Mouse (Mus musculus): Measurements from ENCODE around the gene 2410141K09Rik. TPM values are rescaled to one million over a fixed set of nuclear protein-coding genes. Genes with fewer than 3 reads are reported as not detected.
"Not testable (repeated sequence)": the region's sequence is repeated elsewhere in the genome, so short reads cannot be mapped to it uniquely, and the experiment has no call there.

The 2410141K09Rik gene
- not detected for total RNA-seq (2021)
- long read RNA-seq, experiment 1 = 0 reads
- long read RNA-seq, experiment 2 = 0 reads

DNA sequence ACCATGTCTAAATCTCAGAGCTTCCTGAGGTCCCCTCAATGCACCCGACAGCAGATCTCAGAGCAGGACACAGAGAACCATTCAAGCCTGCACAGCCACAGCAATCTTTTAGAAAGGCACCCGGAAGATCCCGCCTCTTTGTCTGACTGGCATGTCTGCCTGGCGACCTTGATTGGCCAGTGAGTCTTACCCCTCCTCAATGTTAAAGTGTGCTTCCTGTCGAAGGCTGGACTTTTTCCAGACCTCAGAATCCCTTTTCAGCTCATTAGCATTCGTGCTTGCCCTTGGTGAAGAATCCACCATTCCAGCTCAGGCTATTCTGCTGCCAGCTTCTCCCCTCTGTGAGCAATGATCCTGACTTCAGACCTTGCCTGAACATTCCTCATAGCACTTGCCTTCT is at the start of gene 2410141K09Rik:
TSS of gene 2410141K09Rik (minus strand) at position 101 of the 400 bp plus-strand sequence.
- intact Hi-C loops (cut with DNase I); H3K27ac ChIP-seq; DNase-seq; H3K4me3 ChIP-seq: not testable (repeated sequence)

- H3K4me3 ChIP-seq; DNase-seq; H3K27ac ChIP-seq; intact Hi-C loops (cut with DNase I): not testable (repeated sequence)
Measured at GRCm38 (mm10) chr13:66426858-66427257, 14.1 kb downstream of the 2410141K09Rik start.

GRCm38 (mm10) chr13:66414962-66415361 is 26.0 kb downstream of the 2410141K09Rik start:
- H3K4me3 ChIP-seq; H3K27ac ChIP-seq; intact Hi-C loops (cut with DNase I); DNase-seq: not testable (repeated sequence)

Other genes starting within 250 kb of the 2410141K09Rik start
- not detected for gene Gm10772, start 213.5 kb downstream of the 2410141K09Rik start, total RNA-seq (2021)

All from gastrocnemius, adult 2 months (tissue).